Mouse (Mus musculus): ENCODE results near the gene Gga2.

GRCm38 (mm10) chr7:122020667-122021354 lies at the start of gene Gga2:
- TF ChIP-seq CTCF (conservative IDR thresholded peaks at IDR 0.05; ENCODE audit: insufficient read depth, insufficient read length, low read depth, low read length) (no peak), POLR2A (IDR thresholded peaks at IDR 0.05; ENCODE audit: low read depth, low read length) (peak; percentile 69)

Measured in kidney, adult 2 months (tissue).